Mouse (Mus musculus) adipose tissue, adult 10 weeks (tissue): ENCODE data around the gene Golph3l. TPM values are rescaled to one million over a fixed set of nuclear protein-coding genes. Genes with fewer than 3 reads are reported as not detected.

Source experiments
- polyA plus RNA-seq: library from polyadenylated mRNA; stranded (reverse); fragments of 350-450 nt; fragmentation: Illumina TruSeq; extraction: RNeasy Lipid Tissue Mini Kit (QIAGEN cat#74804); gene quantifications from one replicate; pipeline ENCODE4 v1.2.3, GENCODE M21; 2014; ENCODE audit warnings: low read depth, low replicate concordance

The Golph3l gene
- 35.2 TPM for polyA plus RNA-seq

DNA sequence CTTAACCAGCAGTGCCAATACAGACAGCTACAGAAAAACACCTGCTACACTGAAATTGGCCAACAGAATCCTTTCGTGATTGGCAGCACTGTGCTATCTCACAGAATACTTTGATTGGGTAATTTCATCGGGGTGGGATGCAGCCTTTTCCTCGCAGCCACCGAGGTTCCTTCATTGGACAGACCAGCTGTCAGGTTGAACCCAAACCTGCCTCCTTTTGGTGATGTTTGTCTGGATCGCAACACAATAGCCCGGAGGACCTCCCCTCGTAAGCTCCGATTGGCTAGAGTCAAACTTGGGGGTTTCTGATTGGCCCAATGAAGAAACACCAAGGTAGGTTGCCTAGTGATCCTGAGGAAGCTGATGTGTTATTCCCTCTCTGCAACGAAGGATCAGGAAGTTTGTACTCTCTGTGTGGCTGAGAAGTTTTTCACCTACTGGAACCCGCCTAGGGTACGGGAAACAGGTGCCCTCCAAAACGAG, at the start of gene Golph3l:
Golph3l (plus strand) TSS at position 331 of the 483 bp plus-strand sequence.

DNA sequence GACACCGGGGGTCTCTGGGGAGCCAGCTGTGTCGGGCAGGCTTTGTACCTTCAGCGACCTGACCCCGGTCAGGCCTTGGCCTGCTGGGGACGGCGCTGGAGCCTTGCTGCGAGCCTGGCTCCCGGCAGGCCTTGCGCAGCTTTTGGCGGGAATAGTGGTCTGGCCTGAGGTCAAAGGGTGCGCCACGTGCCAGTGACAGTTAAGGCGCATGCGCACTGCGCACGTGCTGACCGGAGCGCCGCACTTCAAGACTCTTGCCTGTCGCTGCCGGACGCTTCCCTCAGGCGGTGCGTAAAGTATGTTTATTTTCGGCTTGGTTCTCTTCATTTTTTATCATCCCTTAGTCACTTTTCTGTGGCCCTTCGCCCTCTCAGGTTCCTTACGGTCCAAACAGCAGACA, 29.3 kb upstream of the Golph3l start, which contains the start of gene Hormad1:
Hormad1 (plus strand) TSS at position 241 of the 400 bp plus-strand sequence.

DNA sequence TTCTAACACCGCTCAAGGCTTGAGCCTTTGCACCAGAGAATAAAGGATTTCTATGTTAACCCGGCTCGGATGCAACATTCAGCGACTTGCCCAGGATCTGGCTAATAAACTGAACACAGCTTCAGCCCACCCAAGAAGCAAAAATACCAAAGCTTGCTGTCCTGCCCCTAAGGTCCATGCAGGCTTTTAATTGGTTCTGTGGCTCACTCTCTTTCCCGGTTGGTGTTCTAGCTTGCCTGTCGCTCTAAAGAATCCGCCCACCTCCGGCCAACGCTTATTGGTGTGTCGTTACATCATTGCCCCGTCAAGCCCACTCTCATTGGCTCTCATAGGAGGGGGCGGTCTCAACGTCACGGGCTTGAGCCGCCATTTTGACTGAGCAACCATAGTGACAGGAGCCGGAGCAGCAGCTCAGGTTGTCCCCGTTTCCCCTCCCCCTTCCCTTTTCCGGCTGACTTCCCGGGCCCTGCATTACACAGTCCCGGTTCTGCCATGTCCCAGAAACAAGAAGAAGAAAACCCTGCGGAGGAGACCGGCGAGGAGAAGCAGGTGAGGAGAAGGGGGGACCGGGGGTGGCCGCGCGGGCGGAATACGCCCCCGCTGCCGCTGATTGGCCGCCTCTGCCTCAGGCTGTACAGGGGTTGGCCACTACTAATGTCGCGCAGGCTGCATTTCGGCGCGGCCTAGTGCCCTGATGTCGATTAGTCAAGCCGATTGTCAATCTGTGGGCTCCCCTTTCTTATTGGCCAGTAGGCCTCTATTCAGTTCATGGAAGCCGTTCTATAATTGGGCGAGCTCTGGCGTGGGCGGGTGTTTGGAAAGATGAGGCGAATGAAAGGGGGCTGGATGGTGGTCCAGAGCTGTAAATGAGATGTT, 36.1 kb downstream of the Golph3l start, which contains the start of gene Ensa:
Ensa (plus strand) TSS at position 366 of the 876 bp plus-strand sequence.

DNA sequence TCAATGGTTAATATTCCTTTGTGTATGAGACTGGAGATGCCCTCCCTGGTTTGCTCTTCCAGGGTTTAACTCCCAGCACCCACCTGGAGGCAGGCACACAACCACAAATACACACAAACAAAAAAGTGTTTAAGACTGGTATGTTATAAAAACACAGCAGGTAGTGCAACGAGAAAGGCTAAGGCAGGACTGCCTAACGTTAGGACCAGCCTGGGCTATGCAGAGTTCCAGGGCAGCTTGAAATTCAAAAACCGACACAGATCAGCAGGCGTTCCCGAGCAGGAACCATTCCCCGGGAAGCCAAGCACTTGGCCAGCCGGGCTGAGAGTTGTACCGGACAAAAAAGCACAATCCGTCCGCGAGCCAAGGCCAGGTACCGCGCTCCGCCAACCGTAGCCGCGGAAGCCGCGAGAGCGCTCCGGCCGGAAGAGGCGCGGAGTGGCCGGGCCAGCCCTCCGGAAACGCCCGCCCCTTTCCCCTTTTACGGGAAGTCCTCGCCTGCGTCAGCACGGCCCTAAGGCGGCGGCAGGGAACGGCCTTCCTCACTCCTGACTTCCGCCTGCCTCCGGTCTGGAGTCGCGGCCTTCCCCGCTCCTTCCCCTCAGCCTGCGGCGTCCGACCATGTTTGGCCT, 69.6 kb downstream of the Golph3l start, which contains the start of gene Mcl1:
Mcl1 (plus strand) TSS at position 553 of the 632 bp plus-strand sequence.

Other genes starting within 250 kb of the Golph3l start
- 22.0 TPM for gene Setdb1, start 231.7 kb upstream of the Golph3l start, polyA plus RNA-seq
- gene 4930558C23Rik, start 186.1 kb upstream of the Golph3l start, polyA plus RNA-seq = 2.8 TPM
- 32.5 TPM for gene Arnt, start 154.5 kb upstream of the Golph3l start, polyA plus RNA-seq
- 25.0 TPM for gene Ctsk, start 89.7 kb upstream of the Golph3l start, polyA plus RNA-seq
- 92.8 TPM for gene Ctss, start 62.1 kb upstream of the Golph3l start, polyA plus RNA-seq
- gene Hormad1, start 29.3 kb upstream of the Golph3l start, polyA plus RNA-seq = 2.4 TPM
- gene Ensa, start 36.1 kb downstream of the Golph3l start, polyA plus RNA-seq = 86.7 TPM
- gene Mcl1, start 69.9 kb downstream of the Golph3l start, polyA plus RNA-seq = 80.7 TPM
- 16.6 TPM for gene Adamtsl4, start 99.0 kb downstream of the Golph3l start, polyA plus RNA-seq
- gene Ecm1, start 150.6 kb downstream of the Golph3l start, polyA plus RNA-seq = 174 TPM
- 24.0 TPM for gene Tars2, start 171.3 kb downstream of the Golph3l start, polyA plus RNA-seq
- 14.7 TPM for gene Rprd2, start 229.9 kb downstream of the Golph3l start, polyA plus RNA-seq